Mouse (Mus musculus): ENCODE results near the gene Sptb. TPM values are rescaled to one million over a fixed set of nuclear protein-coding genes. Genes with fewer than 3 reads are reported as not detected.

Sptb gene
- total and polyA plus RNA-seq, 2 experiments: 0.43 to 0.46 TPM

- peaks cover 26% of the 10 kb centered on the region; the same call in 1 of the 2 replicates for H3K79me2 ChIP-seq (ENCODE audit: control insufficient read depth, insufficient read depth, low read length)
- H3K4me1 ChIP-seq (ENCODE audit: control insufficient read depth, insufficient read depth, low read length): peaks cover 30% of the 10 kb centered on the region
- DNase-seq (ENCODE audit: extremely low read depth, low read depth, low spot score): peak; percentile 58
- H3K27me3 ChIP-seq (ENCODE audit: control insufficient read depth, insufficient read depth, low read length): no peaks in the 10 kb centered on the region
- TF ChIP-seq POLR2A (IDR thresholded peaks at IDR 0.05; ENCODE audit: extremely low read depth, insufficient read depth, low read length) (no peak), CTCF (IDR thresholded peaks at IDR 0.05; ENCODE audit: low read depth, low read length) (no peak)
- no peak overlapping the region for H3K4me3 ChIP-seq (ENCODE audit: insufficient read depth, low read depth, low read length)
- no peaks in the 10 kb centered on the region for H3K36me3 ChIP-seq (ENCODE audit: control insufficient read depth, insufficient read depth, low read length)
- peak overlapping the region; percentile 37 for H3K9ac ChIP-seq (ENCODE audit: low read depth, low read length)
- 44% methylated on average over 8 of the region's 8 CpGs for WGBS
- peak overlapping the region; percentile 93 for H3K27ac ChIP-seq (replicated peaks; ENCODE audit: insufficient read depth, low read depth, low read length)
Measured at GRCm38 (mm10) chr12:76536591-76537153, 173.7 kb downstream of the Sptb start.

- Histone ChIP-seq H3K4me3 (ENCODE audit: insufficient read depth, low read depth, low read length) (peak overlapping the region; percentile 54), H3K79me2 (ENCODE audit: control insufficient read depth, insufficient read depth, low read length) (peaks cover 26% of the 10 kb centered on the region; the same call in 1 of the 2 replicates), H3K27ac (replicated peaks; ENCODE audit: insufficient read depth, low read depth, low read length) (peak overlapping the region; percentile 93), H3K9ac (ENCODE audit: low read depth, low read length) (peak overlapping the region; percentile 88), H3K27me3 (ENCODE audit: control insufficient read depth, insufficient read depth, low read length) (no peaks in the 10 kb centered on the region), H3K4me1 (ENCODE audit: control insufficient read depth, insufficient read depth, low read length) (peaks cover 20% of the 10 kb centered on the region), H3K36me3 (ENCODE audit: control insufficient read depth, insufficient read depth, low read length) (no peaks in the 10 kb centered on the region)
- DNase-seq (ENCODE audit: extremely low read depth, low read depth, low spot score): peak; percentile 97
- 14% methylated on average over 9 of the region's 9 CpGs for WGBS
- TF ChIP-seq CTCF (IDR thresholded peaks at IDR 0.05; ENCODE audit: low read depth, low read length) (no peak), POLR2A (IDR thresholded peaks at IDR 0.05; ENCODE audit: extremely low read depth, insufficient read depth, low read length) (peak; percentile 45; the same call in 1 of the 2 replicates)
Measured at GRCm38 (mm10) chr12:76535471-76535900, 174.9 kb downstream of the Sptb start.

GRCm38 (mm10) chr12:76534641-76535283 lies 175.6 kb downstream of the Sptb start:
- WGBS: 7% methylated on average over 9 of the region's 9 CpGs

GRCm38 (mm10) chr12:76534233-76534632 lies 176.1 kb downstream of the Sptb start:
- Histone ChIP-seq H3K36me3 (ENCODE audit: control insufficient read depth, insufficient read depth, low read length) (no peaks in the 10 kb centered on the region), H3K27ac (replicated peaks; ENCODE audit: insufficient read depth, low read depth, low read length) (peak overlapping the region; percentile 94), H3K4me1 (ENCODE audit: control insufficient read depth, insufficient read depth, low read length) (peaks cover 16% of the 10 kb centered on the region), H3K79me2 (ENCODE audit: control insufficient read depth, insufficient read depth, low read length) (peaks cover 23% of the 10 kb centered on the region; the same call in 1 of the 2 replicates), H3K4me3 (ENCODE audit: insufficient read depth, low read depth, low read length) (peak overlapping the region; percentile 85), H3K27me3 (ENCODE audit: control insufficient read depth, insufficient read depth, low read length) (no peaks in the 10 kb centered on the region), H3K9ac (ENCODE audit: low read depth, low read length) (peak overlapping the region; percentile 90)
- no peak for TF ChIP-seq CTCF (IDR thresholded peaks at IDR 0.05; ENCODE audit: low read depth, low read length)
- no peak for TF ChIP-seq POLR2A (IDR thresholded peaks at IDR 0.05; ENCODE audit: extremely low read depth, insufficient read depth, low read length)
- no peak for DNase-seq (ENCODE audit: extremely low read depth, low read depth, low spot score)
- under 1% methylated on average over 11 of the region's 11 CpGs for WGBS

More at GRCm38 (mm10) chr12:76534641-76535283, 175.6 kb downstream of the Sptb start:
- Histone ChIP-seq H3K4me3 (ENCODE audit: insufficient read depth, low read depth, low read length) (peak overlapping the region; percentile 85), H3K36me3 (ENCODE audit: control insufficient read depth, insufficient read depth, low read length) (no peaks in the 10 kb centered on the region), H3K9ac (ENCODE audit: low read depth, low read length) (peak overlapping the region; percentile 90), H3K79me2 (ENCODE audit: control insufficient read depth, insufficient read depth, low read length) (peaks cover 26% of the 10 kb centered on the region; the same call in 1 of the 2 replicates), H3K27me3 (ENCODE audit: control insufficient read depth, insufficient read depth, low read length) (no peaks in the 10 kb centered on the region), H3K4me1 (ENCODE audit: control insufficient read depth, insufficient read depth, low read length) (peaks cover 16% of the 10 kb centered on the region), H3K27ac (replicated peaks; ENCODE audit: insufficient read depth, low read depth, low read length) (peak overlapping the region; percentile 94)
- no peak for TF ChIP-seq CTCF (IDR thresholded peaks at IDR 0.05; ENCODE audit: low read depth, low read length)
- no peak for TF ChIP-seq POLR2A (IDR thresholded peaks at IDR 0.05; ENCODE audit: extremely low read depth, insufficient read depth, low read length)
- DNase-seq (ENCODE audit: extremely low read depth, low read depth, low spot score): no peak

GRCm38 (mm10) chr12:76533377-76534222 lies 176.7 kb downstream of the Sptb start:
- H3K9ac ChIP-seq (ENCODE audit: low read depth, low read length): peak overlapping the region; percentile 90
- H3K27ac ChIP-seq (replicated peaks; ENCODE audit: insufficient read depth, low read depth, low read length): peak overlapping the region; percentile 94
- peaks cover 16% of the 10 kb centered on the region for H3K4me1 ChIP-seq (ENCODE audit: control insufficient read depth, insufficient read depth, low read length)
- TF ChIP-seq POLR2A (IDR thresholded peaks at IDR 0.05; ENCODE audit: extremely low read depth, insufficient read depth, low read length) (peak; percentile 53; the same call in 1 of the 2 replicates), CTCF (IDR thresholded peaks at IDR 0.05; ENCODE audit: low read depth, low read length) (no peak)
- no peaks in the 10 kb centered on the region for H3K27me3 ChIP-seq (ENCODE audit: control insufficient read depth, insufficient read depth, low read length)
- H3K36me3 ChIP-seq (ENCODE audit: control insufficient read depth, insufficient read depth, low read length): no peaks in the 10 kb centered on the region
- under 1% methylated on average over 72 of the region's 74 CpGs for WGBS
- DNase-seq (ENCODE audit: extremely low read depth, low read depth, low spot score): peak; percentile 86
- H3K4me3 ChIP-seq (ENCODE audit: insufficient read depth, low read depth, low read length): peak overlapping the region; percentile 85
- H3K79me2 ChIP-seq (ENCODE audit: control insufficient read depth, insufficient read depth, low read length): peaks cover 23% of the 10 kb centered on the region; the same call in 1 of the 2 replicates
